Mouse (Mus musculus): Measurements from ENCODE around the gene Olfr58. TPM values are rescaled to one million over a fixed set of nuclear protein-coding genes. Genes with fewer than 3 reads are reported as not detected.
"Not testable (repeated sequence)": the region's sequence is repeated elsewhere in the genome, so short reads cannot be mapped to it uniquely, and the experiment has no call there.

The Olfr58 gene
- polyA plus RNA-seq (2012; rRNA removed) = not detected in 2 replicates

- no peak for DNase-seq (ENCODE audit: low read depth)
- TF ChIP-seq CTCF (IDR thresholded peaks at IDR 0.05; ENCODE audit: borderline replicate concordance, extremely low read depth, insufficient read depth, insufficient read length) (no peak), POLR2A (IDR thresholded peaks at IDR 0.05; ENCODE audit: borderline replicate concordance, extremely low read depth, insufficient read depth, insufficient read length, poor library complexity, severe bottlenecking) (no peak)
Measured at GRCm38 (mm10) chr9:19779983-19780382, at the start of gene Olfr58. Gene Olfr58, plus strand, starts transcription at chr9:19780283.

GRCm38 (mm10) chr9:19769136-19769535 lies 10.9 kb upstream of the Olfr58 start:
- TF ChIP-seq CTCF (IDR thresholded peaks at IDR 0.05; ENCODE audit: borderline replicate concordance, extremely low read depth, insufficient read depth, insufficient read length) = no peak
- TF ChIP-seq POLR2A (IDR thresholded peaks at IDR 0.05; ENCODE audit: borderline replicate concordance, extremely low read depth, insufficient read depth, insufficient read length, poor library complexity, severe bottlenecking) = no peak
- DNase-seq (ENCODE audit: low read depth) = no peak

GRCm38 (mm10) chr9:19769701-19770100 lies 10.4 kb upstream of the Olfr58 start:
- no peak for TF ChIP-seq CTCF (IDR thresholded peaks at IDR 0.05; ENCODE audit: borderline replicate concordance, extremely low read depth, insufficient read depth, insufficient read length)
- TF ChIP-seq POLR2A (IDR thresholded peaks at IDR 0.05; ENCODE audit: borderline replicate concordance, extremely low read depth, insufficient read depth, insufficient read length, poor library complexity, severe bottlenecking) = no peak
- DNase-seq (ENCODE audit: low read depth) = no peak

GRCm38 (mm10) chr9:19803000-19803399 lies 22.9 kb downstream of the Olfr58 start:
- TF ChIP-seq POLR2A (IDR thresholded peaks at IDR 0.05; ENCODE audit: borderline replicate concordance, extremely low read depth, insufficient read depth, insufficient read length, poor library complexity, severe bottlenecking) (no peak), CTCF (IDR thresholded peaks at IDR 0.05; ENCODE audit: borderline replicate concordance, extremely low read depth, insufficient read depth, insufficient read length) (no peak)

GRCm38 (mm10) chr9:19804606-19805005 lies 24.5 kb downstream of the Olfr58 start, which contains the start of gene Olfr859:
Gene Olfr859, plus strand, starts transcription at chr9:19804906.
- DNase-seq (ENCODE audit: low read depth) = not testable (repeated sequence)

More at GRCm38 (mm10) chr9:19803000-19803399, 22.9 kb downstream of the Olfr58 start:
- no peak for DNase-seq (ENCODE audit: low read depth)

Other genes with a start within 250 kb of the Olfr58 start
- not detected in 2 replicates for gene Olfr853, start 239.2 kb upstream of the Olfr58 start, polyA plus RNA-seq (2012; rRNA removed)
- not detected in 2 replicates for gene Olfr854, start 212.9 kb upstream of the Olfr58 start, polyA plus RNA-seq (2012; rRNA removed)
- not detected in 2 replicates for gene Olfr855, start 197.7 kb upstream of the Olfr58 start, polyA plus RNA-seq (2012; rRNA removed)
- 28.0 and 32.7 TPM in 2 replicates for gene Zfp317, start 158.2 kb upstream of the Olfr58 start, polyA plus RNA-seq (2012; rRNA removed)
- gene Olfr857, start 70.8 kb upstream of the Olfr58 start, polyA plus RNA-seq (2012; rRNA removed) = 0.05 TPM in 1 of 2 replicates, not detected in the other
- gene Olfr859, start 24.6 kb downstream of the Olfr58 start, polyA plus RNA-seq (2012; rRNA removed) = not detected in 2 replicates
- gene Olfr860, start 69.5 kb downstream of the Olfr58 start, polyA plus RNA-seq (2012; rRNA removed) = not detected in 2 replicates
- not detected in 2 replicates for gene Olfr862, start 107.7 kb downstream of the Olfr58 start, polyA plus RNA-seq (2012; rRNA removed)
- gene Olfr77, start 136.6 kb downstream of the Olfr58 start, polyA plus RNA-seq (2012; rRNA removed) = not detected in 2 replicates
- gene Olfr866, start 247.8 kb downstream of the Olfr58 start, polyA plus RNA-seq (2012; rRNA removed) = not detected in 2 replicates

Measured in brain, embryonic 14.5 days (tissue).